Mouse (Mus musculus) liver, embryonic 14.5 days (tissue): ENCODE data around the gene Grm7. TPM values are rescaled to one million over a fixed set of nuclear protein-coding genes. Genes with fewer than 3 reads are reported as not detected.

ENCODE experiments used
- ATAC-seq: fragments of 200-750 bp; cut with Nextera tagmentation; 2 replicates; pipeline ENCODE4 v1.8.0; 2017; ENCODE audit warnings: moderate number of reproducible peaks, mild to moderate bottlenecking, moderate library complexity; ENCODE audit not compliant: insufficient read depth
- DNase-seq, 3 experiments: peaks; one replicate each; pipeline ENCODE4 v3.0.0-alpha.2; 2012 to 2013; ENCODE audit warnings: low read depth in 3 of 3, low spot score in 3 of 3
- H3K27ac ChIP-seq: fragments of 300-500 bp; sonication (generic); 2 replicates; pipeline ENCODE4 v1.5.1; 2014; ENCODE audit warnings: moderate library complexity, mild to moderate bottlenecking, control low read depth, inconsistent platforms
- H3K27me3 ChIP-seq: fragments of 300-500 bp; sonication (generic); 2 replicates; pipeline ENCODE4 v1.6.1; 2014; ENCODE audit warnings: mild to moderate bottlenecking, low read length, moderate library complexity; ENCODE audit not compliant: control insufficient read depth, insufficient read depth
- H3K36me3 ChIP-seq: fragments of 300-500 bp; sonication (generic); replicated peaks from 2 replicates; pipeline ENCODE4 v1.6.1; 2014; ENCODE audit warnings: low read depth; ENCODE audit not compliant: control insufficient read depth, insufficient read depth
- H3K4me1 ChIP-seq, 2 experiments: fragments of 200-500 bp in 1 of 2; fragments of 300-500 bp in 1 of 2; sonication (generic) in 1 of 2; replicated peaks; 2 replicates each; pipeline ENCODE4 v1.6.1; 2012 to 2014; ENCODE audit warnings: antibody characterized with exemption in 1 of 2, inconsistent platforms in 1 of 2, low read length in 1 of 2; ENCODE audit not compliant: control insufficient read depth in 2 of 2, insufficient read depth in 2 of 2
- H3K4me2 ChIP-seq: fragments of 300-500 bp; sonication (generic); 2 replicates; pipeline ENCODE4 v1.6.1; 2014; ENCODE audit warnings: low read depth, mild to moderate bottlenecking, control low read depth, moderate library complexity
- H3K4me3 ChIP-seq, 2 experiments: fragments of 200-500 bp in 1 of 2; fragments of 300-500 bp in 1 of 2; sonication (generic) in 1 of 2; 2 replicates each; pipeline ENCODE4 v1.5.1; 2012 to 2014; ENCODE audit warnings: low read depth in 2 of 2, low read length in 2 of 2, mild to moderate bottlenecking in 2 of 2, control low read depth in 1 of 2, inconsistent platforms in 1 of 2, moderate library complexity in 1 of 2; ENCODE audit not compliant: insufficient read depth in 1 of 2
- H3K9ac ChIP-seq: fragments of 300-500 bp; sonication (generic); replicated peaks from 2 replicates; pipeline ENCODE4 v1.6.1; 2014; ENCODE audit warnings: mild to moderate bottlenecking, control low read depth, moderate library complexity
- H3K9me3 ChIP-seq: fragments of 300-500 bp; sonication (generic); 2 replicates; pipeline ENCODE4 v1.6.1; 2016; ENCODE audit warnings: low read length, mixed read lengths; ENCODE audit not compliant: control insufficient read depth
- CTCF ChIP-seq: IDR thresholded peaks from 2 replicates; pipeline ENCODE4 v1.5.1; 2016; ENCODE audit warnings: antibody characterized with exemption, low read depth, control low read depth
- EP300 ChIP-seq: IDR thresholded peaks from 2 replicates; pipeline ENCODE4 v1.6.1; 2016; ENCODE audit warnings: antibody characterized with exemption, low read depth
- WGBS: fragments of 180-500 bp; shearing (Covaris S2); extraction: QIAGEN DNeasy Blood & Tissue Kit; methylation state at CpG from one replicate; pipeline ENCODE4 v1.1.7; 2014; ENCODE audit not compliant: insufficient replicate concordance; 5-methylcytosine and 5-hydroxymethylcytosine counted together
- polyA plus RNA-seq, 2 experiments: library from polyadenylated mRNA; depleted of rRNA in 1 of 2; stranded (reverse) in 1 of 2; unstranded in 1 of 2; fragments of >200 nt; fragmentation: Nextera tagmentation in 1 of 2; extraction: Ambion mirVana in 1 of 2; gene quantifications; 2 replicates each; pipeline versions ENCODE4 v1.2.1 to v1.2.3; 2012 to 2014

Gene Grm7
- polyA plus RNA-seq, 2 experiments = 0.01 TPM; not detected in 1

DNA sequence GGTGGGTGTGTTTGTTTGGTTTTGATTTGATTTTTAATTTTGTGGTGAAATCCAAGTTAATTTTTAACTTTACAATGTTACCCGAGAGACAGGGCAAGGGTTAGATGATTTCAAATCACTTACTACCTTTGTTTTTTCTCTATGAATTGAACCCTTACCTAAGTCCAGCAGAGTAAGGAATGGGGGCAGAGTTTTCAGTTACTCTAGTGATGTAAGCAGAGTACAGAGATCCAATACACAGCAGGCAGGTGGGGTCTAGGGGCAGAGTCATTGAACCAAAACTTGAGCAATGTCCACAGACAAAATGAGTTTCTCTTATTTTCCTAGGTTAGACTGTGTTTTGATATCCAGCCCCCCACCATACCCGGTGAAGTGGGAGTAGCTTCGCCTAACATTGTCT lies 723.2 kb downstream of the Grm7 start:
- Histone ChIP-seq H3K9me3 (no peaks in the 10 kb centered on the region), H3K4me1 (no peaks in the 10 kb centered on the region), H3K9ac (no peak overlapping the region), H3K4me3 (no peak overlapping the region), H3K27me3 (no peaks in the 10 kb centered on the region), H3K36me3 (no peaks in the 10 kb centered on the region), H3K27ac (no peak overlapping the region), H3K4me2 (no peak overlapping the region)
- 52% methylated on average over 3 of the region's 3 CpGs for WGBS
- ATAC-seq (no peak), DNase-seq (no peak)
- TF ChIP-seq EP300 = no peak
- TF ChIP-seq CTCF = no peak

DNA sequence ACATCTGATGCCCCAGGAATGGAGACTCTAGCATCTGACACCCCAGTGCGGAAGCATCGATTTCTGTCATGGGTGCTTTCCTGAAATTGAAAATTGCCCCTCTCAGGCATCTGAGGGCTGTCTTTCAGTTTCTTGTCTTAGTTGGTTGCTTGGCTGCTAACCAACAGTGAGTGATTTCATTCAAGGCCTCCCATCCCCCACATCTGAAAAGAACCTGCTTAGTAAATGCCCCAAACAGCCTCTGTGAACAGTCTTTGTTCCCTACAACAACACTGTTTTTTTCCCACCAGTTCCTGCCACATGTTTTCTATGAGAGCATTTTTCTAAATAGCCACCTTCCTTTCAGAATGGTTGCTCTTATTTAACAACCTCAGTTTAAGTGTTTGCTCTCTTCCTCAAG lies 723.6 kb downstream of the Grm7 start:
- 59% methylated on average over 2 of the region's 2 CpGs for WGBS
- Histone ChIP-seq H3K27ac (no peak overlapping the region), H3K9ac (no peak overlapping the region), H3K9me3 (no peaks in the 10 kb centered on the region), H3K4me3 (no peak overlapping the region), H3K36me3 (no peaks in the 10 kb centered on the region), H3K4me1 (no peaks in the 10 kb centered on the region), H3K27me3 (no peaks in the 10 kb centered on the region), H3K4me2 (no peak overlapping the region)
- TF ChIP-seq CTCF (no peak), EP300 (no peak)
- ATAC-seq (no peak), DNase-seq (no peak)

DNA sequence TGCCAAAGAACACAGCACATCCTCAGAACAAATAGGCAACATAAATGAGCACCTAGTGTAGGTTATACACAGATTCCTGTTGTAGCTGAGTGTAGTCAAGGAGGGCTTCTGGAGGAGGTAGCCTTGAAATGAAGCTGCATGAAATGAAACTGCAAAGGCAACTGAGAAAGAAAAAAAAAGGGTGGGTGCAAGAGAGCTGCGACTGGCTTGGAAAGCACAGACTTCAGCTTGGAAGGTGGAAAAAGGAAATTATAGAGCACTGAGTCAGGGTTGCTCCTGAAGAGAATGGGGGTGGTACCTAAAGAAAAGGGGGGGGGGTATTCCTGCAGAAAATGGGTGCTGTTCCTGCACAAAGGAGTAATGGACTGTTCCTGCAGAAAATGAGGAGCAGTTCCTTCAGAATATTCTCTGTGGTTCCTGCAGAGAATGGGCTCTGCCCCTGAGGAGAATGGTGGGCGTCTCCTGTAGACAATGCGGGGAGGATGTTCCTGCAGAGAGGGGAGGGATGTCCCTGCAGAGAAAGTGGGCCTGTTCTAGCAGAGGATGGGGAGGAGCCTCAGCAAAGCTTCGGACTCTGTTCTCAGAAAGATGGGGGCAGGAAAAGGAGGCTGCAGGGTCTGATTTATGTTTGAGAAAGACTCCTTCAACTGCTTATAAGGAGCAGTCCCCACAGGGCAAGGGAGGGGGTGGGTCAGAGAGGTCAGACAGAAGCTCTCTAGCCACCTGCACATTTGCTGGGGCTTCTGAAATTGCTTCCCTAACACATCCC lies 726.4 kb downstream of the Grm7 start:
- Histone ChIP-seq H3K9me3 (no peaks in the 10 kb centered on the region), H3K4me2 (no peak overlapping the region), H3K4me1 (no peaks in the 10 kb centered on the region), H3K4me3 (no peak overlapping the region), H3K27ac (no peak overlapping the region), H3K36me3 (no peaks in the 10 kb centered on the region), H3K27me3 (no peaks in the 10 kb centered on the region), H3K9ac (no peak overlapping the region)
- WGBS = 27% methylated on average over 4 of the region's 4 CpGs
- DNase-seq = no peak
- TF ChIP-seq EP300 (no peak), CTCF (no peak)
- no peak for ATAC-seq

DNA sequence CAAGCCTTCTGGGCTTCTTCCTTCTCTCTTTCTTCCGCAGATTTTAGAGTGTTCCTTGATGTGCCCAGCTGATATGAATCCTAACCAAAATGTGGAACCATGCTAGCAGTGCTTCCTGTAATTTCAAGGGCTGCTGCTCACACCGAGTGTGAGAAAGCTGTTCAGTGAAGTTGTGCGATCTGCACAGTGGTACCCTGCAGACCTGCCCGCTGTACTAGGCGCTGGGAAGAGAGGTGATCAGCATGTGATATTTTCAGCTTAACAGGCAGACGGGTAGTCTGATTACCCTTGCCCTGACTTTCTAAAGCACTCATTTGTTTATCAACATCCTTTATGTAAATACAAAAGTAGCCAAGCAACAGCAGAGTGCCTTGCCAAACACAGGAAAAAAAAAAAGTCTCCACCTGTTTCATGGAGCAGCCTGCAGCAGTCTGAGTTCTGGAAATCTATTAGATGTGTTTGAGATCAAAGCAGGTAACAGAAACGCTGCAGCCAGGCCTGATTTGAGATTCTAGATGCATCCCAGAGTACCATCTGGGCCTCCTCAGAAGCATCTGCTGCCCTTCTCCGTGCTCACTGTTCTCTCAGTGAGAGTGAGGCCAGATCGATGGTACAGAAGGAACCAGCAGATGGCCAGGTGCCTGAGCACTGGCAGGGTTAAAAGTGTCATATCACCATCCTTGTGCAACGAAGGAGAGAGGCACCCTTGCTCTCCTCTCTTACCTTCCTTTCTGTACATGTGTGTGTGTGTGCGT lies 727.4 kb downstream of the Grm7 start:
- no peak overlapping the region for H3K9ac ChIP-seq
- no peaks in the 10 kb centered on the region for H3K4me1 ChIP-seq
- 35% methylated on average over 11 of the region's 11 CpGs for WGBS
- no peak for DNase-seq
- no peak overlapping the region for H3K4me3 ChIP-seq
- TF ChIP-seq EP300 (no peak), CTCF (no peak)
- no peak overlapping the region for H3K27ac ChIP-seq
- no peaks in the 10 kb centered on the region for H3K9me3 ChIP-seq
- no peaks in the 10 kb centered on the region for H3K27me3 ChIP-seq
- no peaks in the 10 kb centered on the region for H3K36me3 ChIP-seq
- ATAC-seq = no peak
- no peak overlapping the region for H3K4me2 ChIP-seq

DNA sequence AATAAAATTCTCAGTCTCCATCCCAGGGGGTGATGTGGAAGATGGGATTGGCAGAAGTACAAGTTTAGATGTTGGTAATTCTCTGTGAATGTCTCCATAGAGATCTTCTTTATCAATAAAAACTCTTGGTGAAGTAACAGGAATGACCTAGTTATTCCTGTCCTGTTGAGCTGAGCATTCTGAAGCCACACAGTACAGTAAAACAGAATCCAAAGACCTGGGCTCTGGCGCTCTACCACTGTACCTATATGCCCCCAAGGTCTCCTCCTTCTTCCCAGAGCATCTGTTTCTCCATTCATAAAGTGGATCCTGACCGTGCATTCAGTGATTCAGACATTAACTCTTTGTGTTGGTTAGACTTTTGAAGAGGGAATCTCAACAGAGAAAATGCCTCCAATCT lies 735.3 kb downstream of the Grm7 start:
- DNase-seq = no peak
- no peaks in the 10 kb centered on the region for H3K36me3 ChIP-seq
- H3K9ac ChIP-seq = no peak overlapping the region
- H3K27me3 ChIP-seq = no peaks in the 10 kb centered on the region
- H3K27ac ChIP-seq = no peak overlapping the region
- 34% methylated on average over 2 of the region's 2 CpGs for WGBS
- no peak overlapping the region for H3K4me2 ChIP-seq
- H3K4me1 ChIP-seq = no peaks in the 10 kb centered on the region
- ATAC-seq = no peak
- H3K4me3 ChIP-seq = no peak overlapping the region
- TF ChIP-seq CTCF (no peak), EP300 (no peak)
- H3K9me3 ChIP-seq = no peaks in the 10 kb centered on the region
